Mouse (Mus musculus): ENCODE results near the gene Tmem109.

The Tmem109 gene

DNA sequence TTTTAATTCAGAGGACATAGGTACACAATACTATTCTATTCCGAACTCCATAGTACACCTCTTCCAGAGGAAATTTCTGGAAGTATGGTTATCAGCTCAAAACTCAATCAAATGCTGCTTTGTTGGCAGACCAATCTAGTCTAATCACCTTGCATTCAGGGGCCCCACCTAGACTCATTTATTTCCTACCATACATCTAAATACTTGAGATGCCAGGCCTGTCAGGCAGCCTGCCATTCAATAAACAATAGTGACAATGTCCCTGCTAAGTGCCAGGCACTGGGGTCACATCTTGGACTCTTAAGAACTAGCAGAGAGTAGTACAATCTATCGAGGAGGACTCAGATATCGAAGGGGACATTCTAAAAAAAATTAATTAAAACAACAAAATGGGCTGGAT lies 10.4 kb upstream of the Tmem109 start:
- DNase-seq (ENCODE audit: low read depth): no peak

GRCm38 (mm10) chr19:10880975-10881425 lies 801 bp downstream of the Tmem109 start:
- DNase-seq (ENCODE audit: low read depth): no peak

DNA sequence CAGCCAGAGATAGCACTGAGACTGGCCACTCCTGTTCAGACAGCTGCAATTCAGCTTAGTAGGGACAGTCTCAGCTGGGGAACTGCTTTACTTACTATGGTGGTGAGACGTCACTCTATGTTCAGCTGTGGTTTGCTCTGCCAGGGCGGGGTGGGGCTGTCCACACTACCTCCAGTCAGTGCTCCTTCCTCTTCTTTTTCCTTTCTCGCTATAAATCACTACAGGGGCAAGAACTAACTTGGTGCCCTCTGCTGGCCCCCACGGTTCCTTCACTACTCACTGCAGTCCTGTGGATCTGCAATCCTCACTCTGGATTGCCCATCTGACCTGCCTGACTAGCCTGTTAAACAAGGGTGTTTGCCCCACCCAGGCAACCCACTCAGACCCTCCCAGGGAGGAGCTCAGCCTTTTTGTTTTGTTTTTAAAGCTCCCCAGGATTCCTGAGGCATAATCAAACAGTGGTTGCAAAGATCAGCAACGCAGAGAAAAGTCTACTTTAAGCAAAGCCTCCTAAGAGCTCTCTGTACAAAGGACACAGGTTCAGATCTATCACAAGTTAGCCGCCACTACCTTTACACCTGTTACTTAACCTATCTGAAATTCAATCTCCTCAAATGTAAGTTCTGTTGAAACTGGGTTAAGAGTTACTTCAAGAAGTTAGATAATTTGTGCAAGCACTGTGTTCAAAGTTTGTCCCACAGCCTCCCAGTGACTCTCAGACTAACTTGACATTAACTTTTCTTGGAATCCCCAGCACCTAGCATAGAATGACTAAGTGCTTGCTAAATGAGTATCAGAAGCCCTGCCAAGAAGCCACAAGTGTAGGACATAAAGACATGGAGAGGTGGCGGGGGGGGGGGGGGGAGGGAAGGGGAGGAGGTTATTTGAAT lies 1.5 kb downstream of the Tmem109 start:
- DNase-seq (ENCODE audit: low read depth): peak; percentile 80

DNA sequence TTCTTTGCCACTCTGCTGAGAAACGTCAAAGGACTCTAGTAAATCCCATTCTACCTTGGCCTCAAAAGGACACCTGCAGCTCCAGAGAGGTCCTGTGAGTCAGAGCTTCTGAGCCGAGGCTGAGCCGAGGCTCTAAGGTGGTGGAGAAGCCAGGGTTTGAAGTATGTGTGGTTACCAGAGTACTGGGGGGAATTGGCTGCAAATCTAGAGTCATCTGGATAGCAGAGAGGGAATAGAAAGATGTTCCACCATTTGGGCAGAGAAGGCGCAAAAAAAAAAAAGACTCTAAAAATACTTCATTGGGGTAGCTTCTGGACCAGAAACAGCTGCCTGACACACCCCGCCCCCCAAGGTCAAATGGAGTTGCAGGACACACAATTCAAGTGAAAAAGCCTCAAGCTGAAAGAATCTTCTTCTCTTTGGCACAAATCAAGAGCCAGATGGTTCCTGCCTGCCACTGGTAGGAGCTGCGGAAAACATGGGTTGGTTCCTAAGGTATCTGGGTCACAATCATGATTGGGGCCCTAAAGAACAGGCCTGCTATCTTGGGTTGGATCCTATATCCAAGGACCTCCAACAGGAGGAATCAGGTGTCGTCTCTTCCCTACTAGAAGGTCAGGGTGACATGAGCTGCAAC lies 3.5 kb downstream of the Tmem109 start:
- DNase-seq (ENCODE audit: low read depth): no peak

DNA sequence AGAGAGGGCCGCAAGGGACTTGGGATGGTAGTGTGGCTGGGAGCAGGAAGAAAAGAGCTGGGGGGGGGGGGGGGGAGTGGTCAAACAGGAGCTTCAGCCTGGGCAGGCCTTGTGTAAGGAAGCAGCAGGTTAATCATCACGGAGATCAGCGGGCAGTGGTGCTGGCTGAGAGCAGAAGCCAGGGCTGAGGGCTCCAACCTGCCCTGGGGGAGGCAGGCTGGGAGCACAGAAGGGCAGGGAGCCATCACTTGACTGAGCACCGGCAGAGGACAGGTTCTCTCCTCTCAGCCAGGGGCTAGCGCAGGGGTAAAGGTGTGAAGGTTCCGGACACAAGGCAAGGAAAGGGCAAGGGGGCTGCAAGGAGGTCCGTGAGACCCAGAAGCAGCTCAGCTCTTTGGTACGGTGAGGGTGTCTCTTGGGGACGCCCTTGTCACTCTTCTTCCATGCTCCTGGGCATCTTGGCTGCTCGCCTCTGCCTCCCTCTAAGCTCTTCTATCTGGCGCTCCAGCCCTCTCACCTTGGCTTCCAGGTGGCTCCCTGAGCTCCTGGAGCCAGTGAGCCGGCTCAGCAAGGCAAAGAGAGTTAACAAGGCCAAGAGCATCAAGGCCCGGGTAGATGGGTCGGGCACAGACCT lies 10.4 kb downstream of the Tmem109 start:
- no peak for DNase-seq (ENCODE audit: low read depth)

DNA sequence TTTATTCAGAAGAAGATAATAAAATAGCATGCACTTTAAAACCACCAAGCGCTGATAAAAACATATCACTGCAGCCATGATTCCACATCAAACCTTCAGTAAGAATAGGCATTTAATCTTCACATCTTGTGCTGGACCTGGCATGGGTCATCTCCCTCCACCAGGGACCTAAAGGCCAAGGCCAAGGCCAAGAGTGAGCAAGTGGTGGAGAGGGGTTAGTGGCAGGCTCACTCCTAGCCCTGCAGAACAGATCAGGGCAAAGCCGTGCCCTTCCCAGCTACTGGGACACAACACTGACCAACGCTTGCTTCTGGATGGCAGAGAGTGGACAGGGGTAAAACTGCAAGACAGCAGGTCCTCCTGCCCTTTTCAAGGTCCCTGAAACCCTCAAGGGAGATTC lies 11.1 kb downstream of the Tmem109 start:
- no peak for DNase-seq (ENCODE audit: low read depth)

DNA sequence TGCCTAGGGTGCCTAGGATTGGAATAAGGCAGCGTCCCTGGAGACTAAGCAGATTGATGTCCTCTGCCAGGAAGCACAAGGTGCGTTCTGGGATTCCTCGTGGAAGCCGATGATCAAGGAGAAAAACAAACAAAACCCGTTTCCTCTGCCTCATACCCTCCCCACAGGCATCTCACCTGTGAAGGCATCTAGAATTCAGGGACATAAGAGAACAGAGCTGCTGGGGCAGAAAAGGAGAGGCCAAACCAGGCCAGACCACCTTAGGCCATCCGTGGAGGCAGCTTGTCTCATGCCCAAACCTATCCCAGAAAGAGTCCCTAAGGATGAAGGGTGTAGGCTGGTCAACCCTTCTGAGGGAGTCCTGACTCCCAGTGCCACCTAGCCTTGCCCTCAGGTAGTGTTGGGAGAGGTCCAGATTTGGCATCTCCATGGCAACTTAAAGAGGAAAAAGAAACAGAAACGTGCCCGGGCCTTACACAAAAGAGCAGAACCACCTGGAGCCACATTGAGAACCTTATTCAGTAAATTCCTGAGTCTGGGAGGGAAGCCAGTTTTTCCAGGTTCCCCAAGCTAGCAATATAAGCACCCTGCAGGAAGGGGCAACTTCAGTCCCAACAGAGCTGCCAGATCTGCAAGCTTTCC lies 11.8 kb downstream of the Tmem109 start, which contains the start of gene Tmem132a:
Tmem132a (minus strand) TSS at position 55 of the 642 bp plus-strand sequence.
- DNase-seq (ENCODE audit: low read depth): peak; percentile 17

DNA sequence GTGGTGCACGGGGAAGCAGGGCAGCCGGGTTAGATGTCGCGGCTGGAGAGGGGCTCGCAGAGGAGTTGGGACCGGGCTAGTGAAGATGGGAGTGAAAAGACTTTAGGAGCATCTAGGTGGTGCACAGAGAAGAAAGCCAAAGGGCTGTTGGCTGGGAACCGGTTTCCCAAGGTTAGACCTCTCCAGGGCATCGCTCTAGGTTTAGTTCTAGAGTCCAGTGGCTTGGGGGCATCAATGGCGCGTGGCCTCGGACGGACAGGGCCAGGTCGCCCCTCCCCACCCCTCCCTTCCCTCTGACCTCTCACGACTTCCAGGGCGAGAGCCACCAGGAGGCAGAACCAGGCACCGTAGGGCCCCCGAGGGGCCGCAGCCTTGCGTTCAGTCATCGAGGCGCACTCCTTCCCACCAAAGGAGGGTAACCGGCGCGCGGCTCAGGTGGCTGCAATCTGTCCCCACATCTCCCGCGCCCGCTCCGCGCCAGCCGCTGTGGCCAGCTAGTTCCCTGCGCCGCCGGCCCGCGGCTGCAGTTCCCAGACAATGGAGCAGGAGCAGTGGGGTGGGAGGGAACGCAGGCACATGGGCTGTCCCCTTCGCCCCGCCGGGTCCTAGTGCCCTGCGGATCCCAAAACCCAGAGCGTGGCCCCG lies 12.4 kb downstream of the Tmem109 start:
- peak; percentile 85 for DNase-seq (ENCODE audit: low read depth)

GRCm38 (mm10) chr19:10868623-10869141 lies 13.1 kb downstream of the Tmem109 start:
- DNase-seq (ENCODE audit: low read depth): peak; percentile 28

- DNase-seq (ENCODE audit: low read depth): peak; percentile 19
Observed at GRCm38 (mm10) chr19:10867946-10868622, 13.7 kb downstream of the Tmem109 start.

- DNase-seq (ENCODE audit: low read depth): no peak
Observed at GRCm38 (mm10) chr19:10866351-10866750, 15.4 kb downstream of the Tmem109 start.

- no peak for DNase-seq (ENCODE audit: low read depth)
Observed at GRCm38 (mm10) chr19:10860072-10860497, 21.7 kb downstream of the Tmem109 start.

- no peak for DNase-seq (ENCODE audit: low read depth)
Observed at GRCm38 (mm10) chr19:10856520-10856919, 25.3 kb downstream of the Tmem109 start.

- no peak for DNase-seq (ENCODE audit: low read depth)
Observed at GRCm38 (mm10) chr19:10855422-10855821, 26.4 kb downstream of the Tmem109 start.

DNA sequence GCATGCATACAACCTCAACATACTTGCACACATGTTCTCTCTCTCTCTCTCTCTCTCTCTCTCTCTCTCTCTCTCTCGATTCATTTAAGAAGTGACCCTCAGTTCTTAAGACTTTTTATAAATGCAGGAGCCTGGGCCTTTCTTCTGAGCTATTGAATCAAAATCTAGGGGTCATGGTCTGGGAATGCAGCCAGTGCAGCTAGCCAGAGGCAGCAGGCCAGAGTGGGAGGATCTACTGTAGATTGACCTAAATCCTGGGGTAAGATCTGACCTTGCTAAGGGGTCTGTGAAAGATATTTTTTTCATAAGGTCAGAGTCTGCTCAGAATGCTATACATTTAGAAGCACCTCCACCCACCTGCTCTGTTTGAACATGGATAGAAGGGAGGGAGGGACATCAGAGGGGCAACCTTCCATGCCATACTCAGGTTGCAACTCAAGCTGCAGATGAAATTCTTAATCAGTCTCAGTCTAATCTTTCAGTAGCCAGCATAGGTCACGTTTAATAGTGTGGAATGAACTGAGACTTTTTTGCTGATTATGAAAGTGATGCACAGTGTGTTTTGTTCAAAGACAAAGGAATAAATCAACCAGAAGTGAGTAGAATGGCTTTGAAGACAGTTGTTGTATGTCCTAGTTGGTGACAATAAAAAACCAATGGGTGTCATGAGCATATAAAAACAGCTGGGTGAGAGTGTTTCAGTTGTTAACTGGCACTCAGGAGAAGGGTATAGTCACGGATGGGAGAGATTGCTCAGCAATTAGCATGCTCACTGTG lies 34.3 kb downstream of the Tmem109 start:
- peak; percentile 72 for DNase-seq (ENCODE audit: low read depth)

- DNase-seq (ENCODE audit: low read depth): no peak
Observed at GRCm38 (mm10) chr19:10846150-10846549, 35.7 kb downstream of the Tmem109 start.

DNA sequence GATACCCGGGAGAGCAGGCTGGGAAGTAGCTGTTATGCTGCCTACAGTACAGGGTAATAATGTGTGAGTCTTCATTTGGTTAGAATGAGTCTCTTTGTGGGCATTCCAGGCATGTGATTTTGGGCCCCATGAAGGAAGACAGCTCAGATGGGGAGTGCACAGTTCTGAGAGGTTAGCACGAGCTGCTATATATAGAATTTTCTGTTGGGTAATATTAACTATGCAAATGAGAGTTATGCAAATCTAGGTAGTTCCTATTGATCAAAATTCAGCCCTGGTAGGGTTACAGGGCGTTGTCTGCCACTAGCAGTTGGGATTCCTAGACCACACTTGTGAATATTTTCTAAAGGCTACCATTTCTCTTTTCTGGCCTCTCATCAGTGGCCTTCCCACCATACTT lies 36.3 kb downstream of the Tmem109 start:
- no peak for DNase-seq (ENCODE audit: low read depth)

DNA sequence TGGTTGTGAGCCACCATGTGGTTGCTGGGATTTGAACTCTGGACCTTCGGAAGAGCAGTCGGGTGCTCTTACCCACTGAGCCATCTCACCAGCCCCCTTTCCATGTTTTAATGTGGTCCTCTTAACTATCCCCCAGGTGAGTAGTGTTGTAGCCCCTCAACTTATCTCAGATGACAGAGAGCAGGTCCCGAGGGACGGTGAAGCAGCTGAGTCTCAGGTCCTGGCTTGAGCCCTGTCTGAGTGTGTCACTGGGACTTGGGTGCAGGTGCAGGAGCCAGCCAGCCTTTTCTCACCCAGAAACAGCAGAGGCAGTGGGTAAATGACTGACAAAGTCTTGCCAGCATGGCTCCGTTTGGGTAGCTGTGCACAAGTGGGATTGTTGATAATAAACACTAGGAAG lies 37.6 kb downstream of the Tmem109 start:
- no peak for DNase-seq (ENCODE audit: low read depth)

DNA sequence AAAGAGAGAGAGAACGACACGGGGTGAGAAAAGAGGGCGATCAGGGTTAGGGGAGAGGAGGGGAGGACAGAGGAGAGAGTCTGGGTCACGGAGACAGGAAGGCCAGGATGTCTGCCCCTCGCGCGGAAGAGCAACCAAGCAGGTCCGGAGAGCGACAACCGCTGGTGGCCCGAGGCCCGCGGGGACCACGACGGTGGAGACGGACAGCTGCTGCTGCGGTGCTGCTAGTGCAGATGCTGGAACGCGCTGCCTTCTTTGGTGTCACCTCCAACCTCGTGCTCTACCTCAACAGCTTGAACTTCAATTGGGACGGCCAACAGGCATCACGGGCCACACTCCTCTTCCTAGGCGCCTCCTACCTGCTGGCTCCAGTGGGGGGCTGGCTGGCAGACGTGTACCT lies 38.9 kb downstream of the Tmem109 start:
- DNase-seq (ENCODE audit: low read depth): no peak

All from NIH3T3 (cell line).